Mouse (Mus musculus) Muller cell, postnatal 12 days (primary cell): ENCODE data around the gene BC052040.

Experiments
- DNase-seq: peaks from one replicate; pipeline ENCODE4 v3.0.0-alpha.2; 2015; ENCODE audit errors: inconsistent ontology term

The BC052040 gene

GRCm38 (mm10) chr2:115769597-115770305 lies 188.2 kb downstream of the BC052040 start:
- no peak for DNase-seq

GRCm38 (mm10) chr2:115772709-115773108 lies 191.2 kb downstream of the BC052040 start:
- DNase-seq: no peak

- peak; percentile 33 for DNase-seq
Measured at GRCm38 (mm10) chr2:115774153-115774908, 192.8 kb downstream of the BC052040 start.

GRCm38 (mm10) chr2:115775488-115776217 lies 194.1 kb downstream of the BC052040 start:
- no peak for DNase-seq

- no peak for DNase-seq
Measured at GRCm38 (mm10) chr2:115776924-115777860, 195.7 kb downstream of the BC052040 start.

GRCm38 (mm10) chr2:115780546-115781011 lies 199.1 kb downstream of the BC052040 start:
- DNase-seq: peak; percentile 97

- DNase-seq: no peak
Measured at GRCm38 (mm10) chr2:115785687-115786086, 204.2 kb downstream of the BC052040 start.

- no peak for DNase-seq
Measured at GRCm38 (mm10) chr2:115798839-115799238, 217.3 kb downstream of the BC052040 start.

GRCm38 (mm10) chr2:115808376-115808775 lies 226.9 kb downstream of the BC052040 start:
- no peak for DNase-seq

GRCm38 (mm10) chr2:115813316-115813715 lies 231.8 kb downstream of the BC052040 start:
- DNase-seq: no peak

GRCm38 (mm10) chr2:115813721-115814120 lies 232.2 kb downstream of the BC052040 start:
- no peak for DNase-seq

GRCm38 (mm10) chr2:115817959-115818358 lies 236.4 kb downstream of the BC052040 start:
- DNase-seq: no peak

- DNase-seq: no peak
Measured at GRCm38 (mm10) chr2:115822361-115822760, 240.8 kb downstream of the BC052040 start.
